Mouse (Mus musculus): ENCODE results near the gene Dop1b.
"Not testable (repeated sequence)": the region's sequence is repeated elsewhere in the genome, so short reads cannot be mapped to it uniquely, and the experiment has no call there.

The Dop1b gene

DNA sequence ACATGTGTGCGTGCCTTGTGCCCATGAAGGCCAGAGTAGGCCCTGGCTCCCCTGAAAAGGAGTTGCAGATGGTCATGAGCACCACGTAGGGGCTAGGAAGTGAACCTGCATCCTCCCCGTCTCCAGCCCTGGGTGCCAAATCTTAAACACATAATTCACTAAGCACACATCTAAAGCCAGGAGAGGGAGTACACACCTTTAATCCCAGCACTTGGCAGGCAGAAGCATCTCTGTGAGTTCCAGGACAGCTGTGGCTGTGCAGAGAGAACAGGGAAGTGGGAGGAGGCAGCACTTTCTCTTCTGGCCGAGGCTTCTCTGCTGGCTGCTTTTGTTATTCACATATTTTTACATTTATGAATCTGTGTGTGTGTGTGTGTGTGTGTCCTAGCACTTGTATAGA is 52.9 kb downstream of the Dop1b start:
- no peak for DNase-seq

DNA sequence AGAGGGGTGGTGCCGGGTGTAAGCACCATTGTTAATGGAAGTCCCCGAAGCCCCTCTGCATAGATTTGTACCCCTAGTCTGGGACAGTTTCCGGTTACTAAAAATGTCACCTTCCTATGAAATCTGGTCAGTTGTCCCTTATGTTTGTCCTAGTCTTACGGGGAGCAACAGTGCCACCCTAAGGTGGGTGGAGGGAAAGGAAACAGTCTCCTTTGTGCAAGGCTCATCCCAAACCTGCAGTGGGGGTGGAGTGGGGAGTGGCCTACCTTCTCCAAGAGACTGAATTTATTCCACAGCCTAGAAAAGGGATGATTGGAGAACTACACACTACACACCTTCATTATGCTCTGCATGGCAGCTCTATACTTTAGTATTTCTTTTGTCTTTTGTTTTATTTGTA is 55.3 kb downstream of the Dop1b start:
- peak; percentile 48 for DNase-seq

DNA sequence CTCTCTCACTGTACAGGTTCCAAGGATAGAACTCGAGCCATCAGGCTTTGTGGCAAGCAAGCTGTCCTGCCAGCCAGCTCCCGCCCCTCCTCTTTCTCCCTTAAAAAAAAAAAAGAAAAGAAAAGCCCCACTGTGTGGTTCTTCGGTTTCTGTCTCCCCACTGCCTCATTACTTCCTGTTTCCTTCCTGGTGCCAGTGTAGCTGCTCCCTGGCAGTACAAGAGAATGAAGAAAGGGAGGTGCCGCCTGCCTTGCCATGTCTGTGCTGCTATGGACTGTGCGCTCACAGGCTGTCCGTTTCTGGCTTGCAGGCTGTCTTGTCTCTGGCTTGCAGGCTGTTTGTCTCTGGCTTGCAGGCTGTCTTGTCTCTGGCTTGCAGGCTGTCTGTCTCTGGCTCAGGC is 55.8 kb downstream of the Dop1b start:
- peak; percentile 40 for DNase-seq

DNA sequence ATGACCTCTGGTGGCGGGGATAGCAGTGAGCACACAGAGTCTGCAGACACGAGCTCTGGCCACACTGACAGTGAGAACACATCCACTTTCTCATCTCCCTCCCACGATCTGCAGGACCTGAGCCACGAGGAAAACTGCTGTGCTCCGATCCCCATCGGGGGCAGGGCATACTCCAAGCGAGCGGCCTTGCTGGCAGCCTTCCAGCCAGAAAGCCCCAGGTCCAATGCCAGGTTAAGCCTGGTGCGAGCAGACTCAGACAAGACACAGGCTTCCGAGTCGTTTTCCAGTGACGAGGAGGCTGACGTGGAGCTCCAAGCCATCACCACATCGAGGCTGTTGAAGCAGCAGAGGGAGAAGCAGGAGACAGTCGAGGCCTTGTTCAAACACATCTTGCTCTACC is 57.9 kb downstream of the Dop1b start:
- no peak for DNase-seq

DNA sequence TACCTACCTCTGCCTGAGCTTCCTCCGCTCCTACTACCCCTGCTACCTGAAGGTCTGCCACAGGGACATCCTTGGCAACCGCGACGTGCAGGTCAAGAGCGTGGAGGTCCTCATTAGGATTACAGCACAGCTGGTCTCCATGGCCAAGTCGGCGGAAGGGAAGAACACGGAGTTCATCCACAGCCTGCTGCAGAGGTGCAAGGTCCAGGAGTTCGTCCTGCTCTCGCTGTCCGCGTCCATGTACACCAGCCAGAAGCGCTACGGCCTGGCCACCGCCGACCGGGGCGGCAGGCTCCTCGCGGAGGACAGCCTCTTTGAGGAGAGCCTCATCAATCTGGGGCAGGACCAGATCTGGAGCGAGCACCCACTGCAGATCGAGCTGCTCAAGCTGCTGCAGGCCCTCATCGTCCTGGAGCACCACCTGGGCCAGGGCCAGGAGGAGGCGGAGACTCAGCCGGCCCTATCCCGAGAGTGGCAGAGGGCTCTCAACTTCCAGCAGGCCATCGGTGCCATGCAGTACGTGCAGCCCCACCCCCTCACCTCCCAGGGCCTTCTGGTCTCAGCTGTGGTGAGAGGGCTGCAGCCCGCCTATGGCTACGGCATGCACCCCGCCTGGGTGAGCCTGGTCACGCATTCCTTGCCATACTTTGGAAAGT is 58.7 kb downstream of the Dop1b start:
- no peak for DNase-seq

DNA sequence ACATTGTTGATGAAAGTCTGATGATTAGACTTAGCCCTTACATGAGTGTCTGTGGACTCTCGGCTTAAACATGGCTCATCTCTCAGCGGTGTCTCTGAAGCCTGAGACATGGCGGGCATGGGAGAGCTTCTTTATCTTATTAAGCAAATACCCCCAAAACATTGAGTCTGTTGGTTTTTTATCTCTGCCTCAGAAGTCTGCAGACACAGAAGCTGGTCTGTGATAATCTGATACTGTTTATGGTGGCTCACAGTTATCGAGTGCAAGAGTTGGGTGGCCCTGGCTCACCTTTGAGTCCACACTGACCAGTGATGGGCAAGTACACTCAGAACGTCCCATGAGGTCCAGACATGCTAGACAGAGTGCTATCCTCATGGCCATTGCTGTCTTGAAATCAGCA is 63.0 kb downstream of the Dop1b start:
- no peak for DNase-seq

DNA sequence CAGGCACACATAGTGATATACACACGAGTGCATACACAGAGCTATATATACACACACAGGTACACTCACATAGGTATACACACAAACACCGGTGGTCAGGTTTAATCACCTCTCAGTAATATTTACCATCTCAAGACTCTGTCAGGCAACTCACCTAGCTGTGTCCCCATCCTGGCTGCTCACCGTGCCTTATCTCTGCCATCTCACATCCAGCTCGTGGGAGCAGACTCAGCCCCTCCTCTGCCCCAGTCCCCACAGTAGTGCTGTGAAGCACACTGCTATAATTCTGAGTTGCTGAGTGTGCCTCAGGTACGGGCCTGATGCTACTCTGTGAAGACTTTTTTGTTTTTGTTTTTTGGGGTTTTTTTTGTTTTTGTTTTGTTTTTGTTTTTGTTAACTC is 64.8 kb downstream of the Dop1b start:
- DNase-seq, result no peak

DNA sequence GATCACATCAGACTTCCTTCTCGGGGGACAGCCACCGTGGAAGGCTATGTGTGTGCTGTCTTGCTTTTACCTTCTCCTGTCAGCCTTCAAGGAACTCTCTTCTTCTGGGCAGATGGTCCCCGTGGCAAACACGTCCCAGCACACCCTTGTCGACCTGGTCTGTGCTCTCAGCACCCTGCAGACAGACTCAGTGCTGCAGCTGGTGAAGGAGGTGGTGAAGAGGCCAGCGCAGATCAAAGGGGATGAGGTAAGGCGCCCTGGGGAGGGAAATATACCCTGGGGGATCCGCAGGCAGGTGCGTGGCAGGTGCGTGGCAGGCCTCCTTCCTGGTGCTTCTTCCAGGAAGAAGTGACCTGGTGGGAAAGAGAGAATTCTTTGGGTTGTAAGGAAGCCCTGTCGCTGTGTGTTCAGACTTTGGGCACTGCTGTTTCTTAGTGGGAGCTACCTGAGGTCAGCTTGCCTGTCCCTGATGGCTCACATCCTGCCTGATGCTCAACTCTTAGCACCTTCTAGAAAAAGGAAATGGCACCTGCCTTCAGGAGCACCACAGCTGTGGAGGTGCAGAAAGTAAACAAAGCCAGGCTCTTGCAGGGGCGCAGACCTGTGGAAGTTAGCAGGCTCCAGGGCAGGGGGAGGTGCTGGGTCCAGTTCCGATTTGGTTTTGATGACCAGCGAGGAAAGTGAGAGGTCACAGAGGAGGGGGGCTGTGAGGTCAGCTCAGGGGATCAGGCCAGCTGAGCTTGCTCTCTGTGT is 65.7 kb downstream of the Dop1b start:
- peak; percentile 43 for DNase-seq

DNA sequence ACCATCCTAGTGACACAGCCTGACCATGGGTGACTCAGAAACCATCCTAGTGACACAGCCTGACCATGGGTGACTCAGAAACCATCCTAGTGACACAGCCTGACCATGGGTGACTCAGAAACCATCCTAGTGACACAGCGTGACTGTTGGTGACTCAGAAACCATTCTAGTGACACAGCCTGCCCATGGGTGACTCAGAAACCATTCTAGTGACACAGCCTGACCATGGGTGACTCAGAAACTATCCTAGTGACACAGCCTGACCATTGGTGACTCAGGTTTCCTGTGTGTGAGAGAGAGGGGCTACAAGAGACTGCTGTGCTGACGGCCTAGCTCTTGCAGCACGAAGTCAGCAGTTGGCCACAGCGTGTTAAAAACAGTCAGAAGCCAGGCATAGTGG is 66.7 kb downstream of the Dop1b start:
- DNase-seq, result not testable (repeated sequence)

DNA sequence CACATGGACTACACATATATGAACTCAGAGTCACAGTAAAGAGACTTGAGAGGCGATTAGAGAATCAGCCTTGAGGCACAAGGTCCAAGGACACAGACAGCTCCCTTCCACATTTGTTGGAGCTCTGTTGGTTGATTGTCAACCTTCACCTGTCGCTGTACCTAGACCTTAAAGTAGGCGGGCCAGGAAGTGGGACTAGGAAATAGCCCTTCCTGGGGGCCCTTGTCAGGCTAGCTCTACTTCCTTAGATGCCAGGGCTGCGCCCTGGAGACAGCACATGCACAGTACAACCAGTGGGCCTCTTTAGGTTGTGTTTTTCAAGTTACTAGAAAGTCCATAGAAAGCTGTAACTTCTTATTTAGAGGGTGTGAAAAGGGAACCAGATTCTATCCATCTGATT is 67.8 kb downstream of the Dop1b start:
- DNase-seq, result no peak

DNA sequence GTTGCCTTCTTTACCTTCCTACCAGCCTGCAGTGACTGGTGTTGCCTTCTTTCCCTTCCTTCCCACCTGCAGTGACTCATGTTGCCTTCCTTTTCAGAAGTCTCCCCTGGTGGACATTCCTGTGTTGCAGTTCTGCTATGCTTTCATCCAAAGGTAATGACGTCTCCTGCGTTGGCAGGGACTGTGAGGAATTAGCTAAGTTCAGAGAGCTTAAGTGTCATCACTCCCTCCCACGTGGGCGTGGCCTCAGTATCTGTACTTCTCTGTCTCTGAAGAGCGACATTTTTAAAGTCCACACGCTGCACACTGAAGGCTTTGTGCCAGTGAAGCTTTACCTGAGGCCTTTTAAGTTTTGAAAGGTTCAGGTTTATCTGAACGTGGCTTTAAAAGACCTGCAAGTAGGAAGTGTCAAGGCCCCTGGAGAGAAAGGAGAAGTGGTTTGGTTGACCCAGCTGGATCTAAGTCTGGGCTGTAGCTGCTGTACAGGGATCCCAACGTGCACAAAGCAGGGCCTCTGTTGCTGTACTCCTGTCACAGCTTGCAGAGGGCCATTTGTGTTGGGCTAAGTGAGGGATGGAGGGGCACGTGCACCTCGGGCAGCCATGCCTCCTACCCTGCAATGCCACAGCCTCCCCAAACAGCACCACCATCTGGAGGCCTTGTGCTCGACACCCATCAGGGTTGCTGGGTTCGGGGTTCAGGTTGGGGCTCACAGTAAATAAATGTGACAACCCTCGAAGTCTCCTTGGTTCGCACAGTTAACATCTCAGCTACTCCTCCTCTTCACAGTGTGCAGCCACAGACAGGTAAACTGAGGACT is 69.2 kb downstream of the Dop1b start:
- peak; percentile 39 for DNase-seq

DNA sequence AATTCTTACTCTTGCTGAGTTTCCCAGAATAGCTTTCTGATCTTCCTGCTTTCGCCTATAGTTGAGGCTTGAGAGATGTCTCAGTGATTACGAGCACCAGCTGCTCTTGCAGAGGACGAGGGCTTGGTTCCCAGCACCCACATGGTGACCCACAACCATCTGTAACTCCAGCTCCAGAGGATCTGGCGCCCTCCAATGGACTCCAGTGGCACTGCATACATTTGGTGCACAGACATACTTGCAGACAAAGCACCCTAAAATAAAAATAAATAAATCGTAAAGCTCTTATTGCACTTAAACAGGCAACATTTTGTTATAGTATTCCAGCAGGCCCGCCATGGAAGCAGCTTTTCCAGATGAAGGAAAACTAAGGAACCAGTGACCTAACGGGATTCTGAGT is 72.5 kb downstream of the Dop1b start:
- no peak for DNase-seq

DNA sequence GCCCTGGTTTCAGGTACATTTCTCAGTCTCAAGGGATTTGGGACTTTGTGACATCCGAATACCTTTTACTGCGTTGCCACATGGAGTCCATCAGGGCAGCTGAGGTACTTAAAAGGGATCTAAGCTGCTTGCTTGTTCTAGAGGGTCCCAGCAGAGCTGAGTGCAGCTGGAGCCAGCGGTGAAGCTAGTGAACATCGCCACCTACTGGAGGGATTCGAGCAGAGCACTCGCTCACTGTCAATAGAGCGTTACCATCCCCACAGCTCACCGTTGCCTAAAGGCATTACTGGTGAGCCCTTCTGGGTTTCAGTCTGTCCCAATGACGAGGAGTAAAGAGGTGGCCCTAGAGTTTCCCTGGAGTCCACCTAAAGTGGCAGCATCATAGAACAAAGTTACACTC is 74.1 kb downstream of the Dop1b start:
- peak; percentile 58 for DNase-seq

DNA sequence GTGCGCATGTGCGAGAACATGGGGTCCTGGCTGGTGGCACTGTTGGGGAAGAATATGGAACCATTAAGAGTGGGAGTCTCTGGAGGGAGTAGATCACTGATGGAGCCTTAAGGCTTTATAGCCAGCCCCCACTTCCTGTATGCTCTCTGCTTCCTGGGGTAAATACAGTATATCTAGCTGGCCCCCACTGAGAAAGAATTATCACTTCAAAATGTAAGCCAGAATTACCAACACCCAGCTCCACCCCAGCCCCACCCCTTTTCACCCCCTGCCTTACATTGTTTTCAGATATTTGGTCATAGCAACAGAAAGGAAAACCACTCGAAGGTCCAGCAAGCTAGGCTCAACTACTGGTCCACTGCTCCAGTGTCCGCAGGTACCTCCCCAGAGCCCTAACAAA is 76.7 kb downstream of the Dop1b start:
- DNase-seq, result no peak

DNA sequence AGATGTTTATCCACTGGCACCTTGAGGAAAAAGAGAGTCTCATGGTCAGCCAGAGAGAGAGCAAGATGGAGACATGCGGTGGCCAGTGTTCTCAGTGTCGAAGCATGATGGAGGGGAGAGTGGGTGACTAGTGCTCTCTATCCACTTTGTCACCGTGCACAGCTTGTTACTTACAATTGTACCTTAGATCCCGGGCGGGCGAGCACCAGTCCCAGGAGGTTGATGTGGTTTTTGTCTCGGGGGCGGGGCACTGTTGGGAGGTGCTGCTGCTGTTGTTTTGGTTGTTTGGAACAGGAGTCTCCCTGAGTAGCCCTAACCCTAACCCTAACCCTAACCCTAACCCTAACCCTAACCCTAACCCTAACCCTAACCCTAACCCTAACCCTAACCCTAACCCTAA is 77.2 kb downstream of the Dop1b start:
- DNase-seq, result no peak

DNA sequence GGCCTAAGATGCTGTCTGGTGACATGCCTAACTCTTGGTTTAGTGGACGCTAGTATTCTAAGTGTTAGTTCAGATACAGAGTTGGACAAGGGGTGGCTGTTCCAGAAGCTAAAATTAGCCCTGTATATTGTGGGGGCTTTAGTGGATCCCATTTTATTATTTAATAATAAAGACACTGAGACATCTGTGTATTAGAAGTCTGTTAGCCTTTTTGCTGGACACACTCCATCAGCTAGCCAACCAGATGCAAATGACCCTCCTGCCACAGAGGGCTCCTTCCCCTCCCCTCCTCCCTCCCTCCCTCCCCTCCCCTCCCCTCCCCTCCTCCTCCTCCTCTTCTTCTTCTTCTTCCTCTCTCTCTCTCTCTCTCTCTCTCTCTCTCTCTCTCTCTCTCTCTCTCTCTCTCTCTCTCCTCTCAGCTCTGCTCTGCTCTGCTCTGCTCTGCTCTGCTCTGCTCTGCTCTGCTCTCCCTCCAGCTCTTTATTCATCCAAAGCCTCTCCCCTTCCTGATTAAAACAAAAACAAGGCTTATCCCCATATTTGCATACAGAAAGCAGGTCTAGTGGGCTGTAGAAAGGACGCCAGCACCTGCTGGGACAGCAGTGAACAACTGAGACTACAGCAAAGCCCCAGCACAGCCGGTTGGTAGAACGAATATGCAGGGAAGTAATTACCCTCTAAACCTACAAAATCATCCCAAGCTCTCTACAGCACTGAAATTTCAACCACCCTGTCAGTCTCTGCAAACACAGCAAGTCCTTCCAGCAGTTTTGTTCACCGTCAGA is 78.5 kb downstream of the Dop1b start:
- DNase-seq, result no peak

DNA sequence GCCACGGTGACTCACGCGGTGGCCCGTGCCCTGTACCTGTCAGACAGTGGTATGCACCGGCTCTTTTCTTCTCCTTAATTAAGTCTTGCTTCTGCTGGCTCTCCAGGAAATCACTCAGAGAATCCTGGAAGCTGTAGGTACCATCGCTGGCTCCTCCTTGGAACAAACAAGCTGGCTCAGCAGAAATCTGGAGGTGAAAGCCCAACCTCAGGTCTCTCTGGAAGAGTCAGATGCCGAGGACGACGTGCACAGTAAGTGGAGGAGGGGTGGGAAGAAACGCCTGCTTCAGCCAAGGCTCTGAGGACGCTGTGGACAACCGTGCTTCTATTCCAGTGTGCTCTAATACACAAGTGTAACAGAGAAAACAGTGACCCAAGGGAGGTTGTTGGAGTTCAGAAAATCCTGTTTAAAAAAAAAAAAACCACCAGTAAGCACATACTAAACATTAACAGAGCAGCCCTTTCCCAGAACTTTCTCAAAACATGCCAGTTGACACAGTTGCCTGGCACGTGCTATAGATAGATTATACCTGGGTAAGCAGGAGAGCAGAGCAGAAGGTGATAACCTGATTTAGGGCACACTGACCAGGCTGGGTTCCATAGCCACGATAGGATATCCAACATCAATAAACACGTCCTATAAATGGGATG is 81.4 kb downstream of the Dop1b start:
- DNase-seq, result no peak

DNA sequence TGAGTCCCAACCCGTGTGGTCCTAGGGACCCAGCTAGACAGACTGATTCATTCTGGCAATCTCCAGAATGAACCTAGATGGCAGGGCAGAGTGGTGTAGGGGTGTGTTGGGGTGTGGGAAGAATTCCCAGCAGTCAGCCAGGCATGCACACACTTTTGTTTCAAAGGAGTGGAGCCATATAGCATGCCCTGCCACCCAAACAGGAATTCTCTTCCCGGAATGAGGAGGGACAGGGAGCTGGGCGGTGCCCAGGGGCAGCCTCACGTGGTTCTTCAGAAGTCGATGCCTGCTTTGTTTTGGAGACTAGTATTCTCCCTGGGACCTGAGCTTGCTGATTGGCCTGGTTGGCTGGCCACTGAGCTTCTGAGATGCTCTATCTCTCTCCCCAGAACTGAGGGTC is 83.1 kb downstream of the Dop1b start:
- DNase-seq, result no peak

DNA sequence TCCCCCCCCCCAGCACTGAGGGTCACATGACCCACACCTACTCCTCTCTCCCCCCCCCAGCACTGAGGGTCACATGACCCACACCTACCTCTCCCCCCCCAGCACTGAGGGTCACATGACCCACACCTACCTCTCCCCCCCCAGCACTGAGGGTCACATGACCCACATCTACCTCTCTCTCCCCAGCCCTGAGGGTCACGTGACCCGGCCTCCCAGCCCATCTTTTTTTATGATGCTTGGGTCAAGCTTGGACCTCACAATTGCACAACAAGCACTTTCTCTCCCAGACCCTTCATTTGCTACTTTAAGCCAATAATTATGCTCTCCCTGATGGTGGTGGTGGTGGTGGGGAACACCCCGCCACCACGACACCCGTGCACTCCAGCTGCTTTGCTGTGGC is 83.7 kb downstream of the Dop1b start:
- no peak for DNase-seq

DNA sequence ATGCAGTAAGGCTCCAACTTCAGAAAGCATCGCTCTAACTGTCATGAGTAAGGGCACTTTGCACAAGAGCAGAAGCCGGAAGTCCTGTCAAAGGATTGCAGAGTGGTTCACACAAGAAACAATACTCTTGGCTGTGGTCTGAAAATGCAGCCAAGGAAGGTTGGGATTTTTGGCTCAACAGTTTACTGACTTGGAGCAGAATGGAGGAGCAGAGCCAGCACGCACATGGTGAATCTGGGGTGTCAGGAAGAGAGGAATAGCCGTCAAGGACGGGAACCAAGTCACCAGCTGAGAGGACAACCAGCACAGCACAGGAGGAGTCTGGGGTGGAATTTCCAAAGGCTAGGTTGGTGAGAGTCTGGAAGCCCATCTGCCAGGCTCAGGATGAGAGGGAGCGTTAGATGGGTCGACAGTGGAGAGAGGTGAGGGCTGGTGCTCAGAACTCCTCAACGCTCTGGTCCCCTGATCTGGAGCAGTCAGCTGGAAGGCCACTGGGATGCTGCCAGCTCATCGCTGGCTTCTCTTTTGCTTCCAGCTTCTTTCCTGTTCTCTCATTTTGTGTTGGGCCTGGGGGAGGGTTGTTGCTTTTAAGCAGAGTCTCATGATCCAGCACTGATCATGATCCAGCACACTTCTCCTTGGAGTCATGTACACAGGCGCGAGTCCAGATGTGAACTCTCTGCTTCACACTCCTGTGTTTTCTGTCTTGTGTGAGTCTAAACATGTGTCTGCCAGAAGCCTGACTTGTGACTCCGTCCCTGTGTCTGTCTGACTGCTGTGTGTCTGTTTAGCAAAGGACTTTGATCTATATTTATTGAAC is 85.5 kb downstream of the Dop1b start:
- DNase-seq, result no peak

DNA sequence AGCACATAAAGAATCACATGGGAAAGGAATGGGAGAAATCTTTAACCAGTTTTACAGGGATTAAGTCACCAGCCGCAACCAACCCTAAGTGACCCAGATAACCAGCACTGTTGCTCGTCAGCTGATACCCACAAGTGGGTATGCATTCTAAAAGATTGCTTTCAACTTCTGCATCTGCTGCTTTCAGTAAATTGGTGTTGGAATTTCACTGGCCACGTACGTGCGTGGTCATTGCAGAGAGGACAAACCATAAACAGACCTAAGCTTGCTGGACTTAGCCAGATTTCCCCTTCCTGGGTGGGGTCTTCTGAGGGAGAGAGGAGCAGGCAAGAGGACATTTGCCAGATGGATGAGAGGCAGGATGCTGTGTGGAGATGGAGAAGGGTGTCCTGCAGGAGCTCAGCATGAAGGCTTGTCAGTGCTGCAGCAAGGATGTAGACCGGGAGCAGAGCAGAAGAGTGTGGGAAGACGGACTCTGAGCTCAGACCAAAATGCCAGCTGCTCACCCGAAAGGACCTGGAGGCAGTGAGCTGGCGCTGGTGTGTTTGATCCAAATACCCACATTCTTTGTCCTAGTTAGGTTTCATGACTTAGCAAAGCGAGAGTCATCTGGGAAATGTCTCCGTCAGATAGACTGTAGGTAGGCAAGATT is 86.3 kb downstream of the Dop1b start:
- DNase-seq, result no peak
